Mouse (Mus musculus) kidney, postnatal 0 days (tissue): Measurements from ENCODE around the gene Fadd. TPM values are rescaled to one million over a fixed set of nuclear protein-coding genes. Genes with fewer than 3 reads are reported as not detected.

Experiments used
- ATAC-seq: fragments of 200-750 bp; cut with Nextera tagmentation; replicated peaks from 2 replicates; pipeline ENCODE4 v1.8.0; 2017; ENCODE audit warnings: low read depth, moderate number of reproducible peaks, moderate TSS enrichment, moderate library complexity; ENCODE audit not compliant: low FRiP score
- DNase-seq: peaks from one replicate; pipeline ENCODE4 v3.0.0-alpha.2; 2016; ENCODE audit warnings: low spot score
- H3K27ac ChIP-seq: fragments of 300-500 bp; sonication (generic); 2 replicates; pipeline ENCODE4 v1.5.1; 2014; ENCODE audit warnings: mild to moderate bottlenecking
- H3K27me3 ChIP-seq: fragments of 300-500 bp; sonication (generic); 2 replicates; pipeline ENCODE4 v1.6.1; 2014; ENCODE audit warnings: low read length, mixed read lengths; ENCODE audit not compliant: insufficient read depth
- H3K36me3 ChIP-seq: fragments of 300-500 bp; sonication (generic); 2 replicates; pipeline ENCODE4 v1.6.1; 2014; ENCODE audit warnings: low read length, mixed read lengths; ENCODE audit not compliant: insufficient read depth
- H3K4me1 ChIP-seq: fragments of 300-500 bp; sonication (generic); replicated peaks from 2 replicates; pipeline ENCODE4 v1.6.1; 2014; ENCODE audit warnings: antibody characterized with exemption, low read length, mixed read lengths; ENCODE audit not compliant: insufficient read depth
- H3K4me2 ChIP-seq: fragments of 300-500 bp; sonication (generic); 2 replicates; pipeline ENCODE4 v1.6.1; 2014; ENCODE audit warnings: mild to moderate bottlenecking, low read length, moderate library complexity, mixed read lengths
- H3K4me3 ChIP-seq: fragments of 300-500 bp; sonication (generic); replicated peaks from 2 replicates; pipeline ENCODE4 v1.5.1; 2014; ENCODE audit warnings: low read depth, low read length
- H3K9ac ChIP-seq: fragments of 300-500 bp; sonication (generic); 2 replicates; pipeline ENCODE4 v1.6.1; 2014; ENCODE audit warnings: low read depth, low read length
- H3K9me3 ChIP-seq: fragments of 300-500 bp; sonication (generic); replicated peaks from 2 replicates; pipeline ENCODE4 v1.6.1; 2016; ENCODE audit warnings: low read length, inconsistent platforms, mixed read lengths
- CTCF ChIP-seq: IDR thresholded peaks from 2 replicates; pipeline ENCODE4 v1.5.1; 2016; ENCODE audit warnings: antibody characterized with exemption, low read depth, mild to moderate bottlenecking, moderate library complexity
- WGBS: fragments of 180-500 bp; shearing (Covaris S2); extraction: QIAGEN DNeasy Blood & Tissue Kit; methylation state at CpG from one replicate; pipeline ENCODE4 v1.1.7; 2014; 5-methylcytosine and 5-hydroxymethylcytosine counted together
- polyA plus RNA-seq: library from polyadenylated mRNA; unstranded; fragments of >200 nt; fragmentation: Nextera tagmentation; extraction: Ambion mirVana; gene quantifications from 2 replicates; pipeline ENCODE4 v1.2.1, GENCODE M21; 2015

The Fadd gene
- polyA plus RNA-seq, 1 experiment from 2014 or later, result 12.6 TPM

DNA sequence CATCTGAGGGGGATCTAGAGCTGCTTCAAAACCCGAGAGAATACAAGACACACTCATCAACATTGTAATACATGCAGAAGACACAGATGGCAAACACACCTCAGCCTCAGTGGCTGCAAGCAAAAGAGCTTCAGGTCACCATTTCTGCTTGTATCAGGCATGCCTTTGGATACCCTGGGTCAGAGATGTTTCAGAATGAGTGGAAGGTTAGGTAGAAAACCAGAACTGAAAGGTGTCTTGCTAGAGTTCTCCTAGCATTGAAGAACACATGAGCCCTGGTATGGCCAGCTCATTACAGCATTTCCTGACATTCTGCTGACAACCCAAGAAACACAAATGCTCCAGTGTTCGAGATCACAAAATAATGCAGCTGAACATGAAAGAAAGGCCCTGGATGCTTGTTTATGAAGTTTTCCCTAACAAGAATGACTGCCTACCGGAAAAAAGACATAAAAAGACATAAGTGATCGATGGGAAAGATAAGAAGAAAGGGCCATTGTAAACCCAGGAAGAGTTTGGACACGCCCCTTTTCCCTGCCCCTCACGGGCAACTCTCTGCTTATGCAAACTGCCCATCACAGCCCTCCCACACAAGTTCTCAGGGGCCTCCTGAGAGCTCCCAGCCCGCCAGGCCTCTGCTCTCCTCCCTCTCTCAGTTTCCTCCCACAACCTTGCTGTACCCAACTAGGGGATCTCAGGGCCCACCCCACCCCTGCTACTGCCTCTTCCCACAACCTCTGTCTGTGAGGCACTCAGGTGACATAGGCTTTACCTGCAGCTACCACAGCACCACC is 50.5 kb downstream of the Fadd start:
- H3K27ac ChIP-seq, result peak overlapping the region; percentile 19; the same call in 1 of the 2 replicates
- H3K9me3 ChIP-seq, result no peaks in the 10 kb centered on the region
- TF ChIP-seq CTCF, result no peak
- no peaks in the 10 kb centered on the region for H3K27me3 ChIP-seq
- DNase-seq, result peak; percentile 69
- H3K4me2 ChIP-seq, result 0 out of 2 replicates have a peak overlapping the region, but pooled peaks have one; percentile 3
- H3K9ac ChIP-seq, result 0 out of 2 replicates have a peak overlapping the region, but pooled peaks have one; percentile 13
- ATAC-seq, result no peak
- no peak overlapping the region for H3K4me3 ChIP-seq
- H3K4me1 ChIP-seq, result 0 out of 2 replicates have a peak, but pooled peaks cover 7% of the 10 kb centered on the region
- WGBS, result 22% methylated on average over 7 of the region's 7 CpGs
- no peaks in the 10 kb centered on the region for H3K36me3 ChIP-seq

DNA sequence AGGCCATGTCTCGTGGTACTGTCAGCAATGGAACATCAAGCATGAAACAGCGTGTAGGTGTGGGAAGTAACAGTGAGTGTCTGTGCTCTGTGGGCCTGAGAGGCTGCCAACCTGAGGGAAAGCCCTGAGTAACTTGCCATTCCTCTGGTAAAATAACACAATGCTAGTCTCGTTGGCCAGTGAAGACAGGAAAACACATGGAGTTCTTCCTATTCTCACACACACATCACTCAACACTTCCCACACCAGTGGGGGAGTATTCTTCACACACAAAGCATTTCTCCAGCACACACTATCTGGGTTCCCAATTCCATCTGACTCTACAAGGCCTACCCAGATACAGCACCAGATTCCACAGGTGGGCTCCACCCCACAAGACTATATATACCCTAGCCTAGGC is 52.4 kb downstream of the Fadd start:
- ATAC-seq (no peak), DNase-seq (no peak)
- Histone ChIP-seq H3K4me2 (no peak overlapping the region), H3K4me3 (no peak overlapping the region), H3K9ac (no peak overlapping the region), H3K27ac (no peak overlapping the region), H3K4me1 (peaks cover 11% of the 10 kb centered on the region; the same call in 1 of the 2 replicates), H3K27me3 (no peaks in the 10 kb centered on the region), H3K9me3 (no peaks in the 10 kb centered on the region), H3K36me3 (no peaks in the 10 kb centered on the region)
- no peak for TF ChIP-seq CTCF
- WGBS, result 77% methylated on average over 3 of the region's 3 CpGs

DNA sequence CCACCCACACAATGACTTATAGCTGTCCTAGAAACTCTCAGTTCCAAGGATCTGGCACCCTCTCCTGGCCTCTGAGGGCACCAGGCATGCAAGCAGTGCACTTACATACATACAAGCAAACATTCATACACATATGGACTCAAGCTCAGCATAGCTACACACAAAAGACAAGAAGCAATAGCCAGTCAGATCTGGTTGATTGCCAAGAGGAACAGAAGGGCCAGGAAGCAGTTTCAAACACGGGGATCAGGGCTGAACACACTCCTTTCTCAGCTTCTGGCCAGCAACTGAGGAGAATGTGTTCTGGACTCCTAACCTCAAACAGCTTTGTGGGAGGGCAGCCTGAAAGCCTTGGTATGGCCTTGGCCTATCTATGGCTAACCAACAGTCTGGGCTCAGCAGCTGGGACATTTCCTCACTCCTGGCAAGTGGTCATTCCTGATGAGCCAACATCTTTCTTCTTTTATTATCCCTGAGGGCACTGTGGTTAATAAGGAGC is 54.5 kb downstream of the Fadd start:
- peak; percentile 43; the same call in 1 of the 2 replicates for TF ChIP-seq CTCF
- ATAC-seq, result no peak
- no peak overlapping the region for H3K9ac ChIP-seq
- H3K4me1 ChIP-seq, result peaks cover 11% of the 10 kb centered on the region; the same call in 1 of the 2 replicates
- no peak overlapping the region for H3K27ac ChIP-seq
- no peaks in the 10 kb centered on the region for H3K36me3 ChIP-seq
- no peak overlapping the region for H3K4me2 ChIP-seq
- no peak overlapping the region for H3K4me3 ChIP-seq
- no peaks in the 10 kb centered on the region for H3K9me3 ChIP-seq
- no peak for DNase-seq
- H3K27me3 ChIP-seq, result no peaks in the 10 kb centered on the region
- WGBS, result 24% methylated on average over 1 of the region's 1 CpGs

Other genes with a start within 250 kb of the Fadd start
- 136 and 154 TPM in 2 replicates for gene Cttn, start 111.5 kb downstream of the Fadd start, polyA plus RNA-seq
- gene Ppfia1, start 28.7 kb downstream of the Fadd start, polyA plus RNA-seq, result 27.6 and 31.2 TPM in 2 replicates
- gene Ano1, start 169.5 kb upstream of the Fadd start, polyA plus RNA-seq, result 33.3 and 34.1 TPM in 2 replicates